Mouse (Mus musculus) c-Kit-positive CD71-negative TER-119-negative erythroid progenitor cells, embryonic 14.5 days (primary cell): ENCODE data around the gene Slc25a44.

Source experiments
- DNase-seq: peaks from one replicate; pipeline ENCODE4 v3.0.0-alpha.2; 2013; ENCODE audit warnings: low read depth

Gene Slc25a44

GRCm38 (mm10) chr3:88424605-88425329 is at the start of gene Slc25a44:
Slc25a44 (minus strand) TSS chr3:88425139.
- peak; percentile 97 for DNase-seq

- DNase-seq = no peak
Observed at GRCm38 (mm10) chr3:88473571-88473970, 48.6 kb upstream of the Slc25a44 start.

- no peak for DNase-seq
Observed at GRCm38 (mm10) chr3:88473020-88473419, 48.1 kb upstream of the Slc25a44 start.

GRCm38 (mm10) chr3:88470943-88471479 is 46.1 kb upstream of the Slc25a44 start:
- DNase-seq = no peak

GRCm38 (mm10) chr3:88469466-88469865 is 44.5 kb upstream of the Slc25a44 start:
- no peak for DNase-seq

GRCm38 (mm10) chr3:88467116-88467824 is 42.3 kb upstream of the Slc25a44 start:
- DNase-seq = peak; percentile 94

GRCm38 (mm10) chr3:88465127-88465526 is 40.2 kb upstream of the Slc25a44 start:
- DNase-seq = no peak

- DNase-seq = no peak
Observed at GRCm38 (mm10) chr3:88464425-88464824, 39.5 kb upstream of the Slc25a44 start.

- DNase-seq = no peak
Observed at GRCm38 (mm10) chr3:88460983-88461696, 36.2 kb upstream of the Slc25a44 start, which contains the start of gene Sema4a. Sema4a (minus strand) TSS chr3:88461182.

GRCm38 (mm10) chr3:88460029-88460428 is 35.1 kb upstream of the Slc25a44 start:
- no peak for DNase-seq

- no peak for DNase-seq
Observed at GRCm38 (mm10) chr3:88458778-88459219, 33.9 kb upstream of the Slc25a44 start.

- DNase-seq = no peak
Observed at GRCm38 (mm10) chr3:88456746-88457532, 32.0 kb upstream of the Slc25a44 start.

GRCm38 (mm10) chr3:88456313-88456712 is 31.4 kb upstream of the Slc25a44 start:
- no peak for DNase-seq

- DNase-seq = no peak
Observed at GRCm38 (mm10) chr3:88455588-88456264, 30.8 kb upstream of the Slc25a44 start.

GRCm38 (mm10) chr3:88454762-88455587 is 30.0 kb upstream of the Slc25a44 start:
- no peak for DNase-seq

- DNase-seq = no peak
Observed at GRCm38 (mm10) chr3:88453986-88454385, 29.0 kb upstream of the Slc25a44 start.

GRCm38 (mm10) chr3:88453369-88453768 is 28.4 kb upstream of the Slc25a44 start:
- no peak for DNase-seq

- no peak for DNase-seq
Observed at GRCm38 (mm10) chr3:88452716-88453115, 27.8 kb upstream of the Slc25a44 start.

GRCm38 (mm10) chr3:88452246-88452645 is 27.3 kb upstream of the Slc25a44 start:
- DNase-seq = no peak
